Mouse (Mus musculus): Measurements from ENCODE around the gene Stip1.
"Not testable (repeated sequence)": the region's sequence is repeated elsewhere in the genome, so short reads cannot be mapped to it uniquely, and the experiment has no call there.

Gene Stip1

GRCm38 (mm10) chr19:7066034-7066827 lies 26.5 kb upstream of the Stip1 start:
- DNase-seq (ENCODE audit: low spot score in 2 of 2) = no peak

DNA sequence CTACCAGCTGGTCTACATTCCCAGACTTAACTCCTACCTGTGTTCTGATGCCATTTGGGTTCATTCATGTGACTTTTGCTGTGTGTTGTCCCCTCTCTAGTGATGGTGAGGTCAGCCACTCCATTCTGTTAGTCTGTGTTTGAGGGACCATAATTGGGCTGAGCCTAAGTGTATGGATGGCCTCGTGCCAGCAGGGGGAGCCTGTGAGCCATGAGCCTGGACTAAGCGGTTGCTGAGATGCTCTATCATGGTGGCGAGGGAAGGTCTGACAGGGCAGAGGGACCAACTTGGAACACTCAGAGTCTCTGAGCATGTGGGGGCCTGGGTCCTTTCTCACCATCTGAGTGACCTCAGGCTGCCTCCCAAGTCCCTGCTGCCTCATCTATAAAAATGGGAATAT lies 24.8 kb upstream of the Stip1 start:
- peak; percentile 71 to 76 for DNase-seq (ENCODE audit: low spot score in 2 of 2)

DNA sequence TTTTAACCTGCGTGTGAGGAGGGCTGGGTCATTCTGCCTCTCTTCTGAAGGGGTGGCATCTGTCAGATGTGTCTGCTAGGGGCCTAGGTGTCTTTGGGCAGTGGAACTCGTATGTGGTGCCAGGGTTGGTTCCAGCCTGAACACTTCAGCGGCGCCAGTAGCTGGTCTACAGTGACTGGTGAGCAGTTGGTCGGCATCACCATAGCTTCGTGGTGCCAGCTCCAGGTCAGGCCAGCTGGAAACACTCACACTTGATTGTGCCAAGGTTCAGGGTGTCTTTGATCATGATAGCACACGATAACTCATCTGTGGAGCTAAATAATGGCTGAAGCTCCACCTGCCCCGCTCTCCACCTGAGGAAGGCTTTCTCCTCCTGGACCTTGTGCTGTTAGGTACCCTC lies 23.1 kb upstream of the Stip1 start:
- DNase-seq (ENCODE audit: low spot score in 2 of 2) = no peak

- no peak for DNase-seq (ENCODE audit: low spot score in 2 of 2)
Observed at GRCm38 (mm10) chr19:7062110-7062509, 22.3 kb upstream of the Stip1 start.

DNA sequence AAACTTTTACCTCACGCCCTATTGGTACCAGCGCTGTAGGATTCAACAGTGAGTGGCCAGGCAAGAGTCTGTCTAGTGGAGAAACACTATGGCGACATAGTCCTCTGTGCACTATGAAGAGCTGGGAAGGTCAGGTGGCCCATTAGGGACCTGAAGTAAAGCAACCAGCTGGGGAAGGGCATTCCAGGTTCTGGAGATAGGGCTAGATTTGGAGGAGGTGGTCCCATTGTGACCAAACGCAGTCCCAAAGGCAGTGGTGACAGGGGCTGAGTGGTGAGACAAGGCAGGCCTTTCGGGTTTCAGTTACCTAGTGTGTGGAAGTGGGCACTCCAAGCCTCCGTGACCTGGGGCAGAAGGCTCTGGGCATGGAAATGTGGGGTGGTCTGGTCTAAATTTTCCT lies 18.8 kb upstream of the Stip1 start:
- no peak for DNase-seq (ENCODE audit: low spot score in 2 of 2)

DNA sequence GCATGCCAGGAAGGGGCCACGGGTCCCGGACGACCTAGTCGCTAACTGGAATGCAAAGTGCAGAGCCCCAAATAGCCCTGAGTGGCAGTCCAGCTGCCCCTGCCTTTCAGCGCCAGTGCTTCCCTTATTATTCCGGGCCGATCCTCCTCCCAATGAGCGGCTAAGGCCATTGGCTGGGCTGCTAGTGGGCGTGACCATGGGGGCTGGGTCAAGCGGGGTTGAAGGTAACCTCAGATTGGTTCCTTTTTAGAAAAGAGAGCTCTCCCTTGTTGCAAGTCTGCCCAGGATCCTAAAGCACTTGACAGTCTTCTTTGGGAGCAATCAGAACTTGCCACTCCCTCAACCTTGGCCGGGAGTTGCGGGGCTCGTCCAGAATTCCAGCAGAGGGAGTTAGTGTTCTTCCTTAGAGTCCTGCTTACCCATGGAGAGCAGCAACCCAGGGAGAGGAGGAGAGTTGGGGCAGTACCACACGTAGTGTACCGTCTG lies 18.0 kb upstream of the Stip1 start:
- DNase-seq (ENCODE audit: low spot score in 2 of 2) = peak; percentile 78 to 82

DNA sequence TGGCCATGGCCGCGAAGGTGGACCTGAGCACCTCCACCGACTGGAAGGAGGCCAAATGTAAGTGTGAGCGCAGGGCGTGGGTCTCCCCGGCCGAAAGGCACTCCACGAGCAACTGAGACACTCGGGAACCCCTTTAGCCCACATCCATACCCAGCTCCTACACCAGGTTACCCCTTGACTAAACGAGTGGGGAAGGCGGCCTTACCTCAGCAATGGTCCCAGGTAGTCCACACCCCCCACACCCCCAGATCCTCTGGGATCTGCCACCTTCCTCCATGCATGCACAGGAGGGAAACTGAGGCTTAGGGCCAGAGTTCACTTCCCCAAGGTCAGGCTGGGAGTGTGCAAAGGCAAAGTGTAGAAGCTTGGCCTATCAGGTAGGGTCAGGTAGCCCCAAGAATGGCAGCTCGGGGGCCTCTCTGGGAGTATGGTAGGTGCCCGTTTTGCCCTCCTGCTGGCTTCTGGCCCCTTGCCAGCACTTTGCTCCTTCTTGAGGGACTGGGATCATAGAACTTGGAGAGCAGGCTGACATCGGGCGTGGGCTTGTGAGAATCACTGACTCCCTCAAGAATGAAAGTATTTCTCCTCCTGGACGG lies 17.5 kb upstream of the Stip1 start:
- DNase-seq (ENCODE audit: low spot score in 2 of 2) = no peak

DNA sequence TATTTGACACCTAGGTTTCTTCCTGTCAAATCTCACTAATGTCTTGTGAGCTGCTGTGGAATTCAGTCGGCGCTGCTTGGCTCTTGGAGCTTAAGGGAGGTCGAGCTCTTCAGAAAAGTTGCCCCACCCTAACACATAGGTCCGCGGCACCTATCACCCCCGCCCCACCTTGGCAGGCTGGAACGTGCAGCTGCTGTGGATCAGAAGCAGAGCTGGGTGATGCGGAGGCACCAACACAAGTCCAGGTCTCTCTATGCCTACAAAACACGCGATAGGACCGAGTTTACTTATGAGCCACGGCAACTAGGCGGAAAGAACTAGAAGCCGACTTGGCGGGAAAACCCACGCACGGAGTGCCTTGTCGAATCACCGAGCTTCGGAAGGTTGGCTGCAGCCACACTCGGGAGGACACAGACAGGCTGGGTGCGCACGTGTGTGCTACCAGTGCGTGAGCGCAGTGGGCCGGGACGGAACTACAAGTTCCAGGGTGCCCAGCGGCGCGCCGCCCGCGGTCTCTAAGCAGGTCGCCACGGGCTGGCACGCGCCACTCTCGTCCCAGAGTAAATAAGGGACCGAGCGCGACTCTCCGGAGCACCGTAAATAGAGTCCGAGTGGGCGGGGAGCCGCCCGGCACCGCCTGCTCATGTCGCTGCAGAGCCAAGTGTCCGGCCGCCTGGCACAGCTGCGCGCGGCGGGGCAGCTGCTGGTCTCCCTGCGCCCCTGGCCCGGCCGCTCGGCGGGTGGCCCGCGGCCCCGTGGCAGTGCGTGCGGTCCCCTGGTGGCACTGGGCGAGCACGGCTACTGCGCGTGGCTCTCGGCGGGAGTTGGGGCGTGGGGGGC lies 16.7 kb upstream of the Stip1 start, which contains the start of gene Macrod1:
Macrod1 (plus strand) TSS at position 563 of the 840 bp plus-strand sequence.
- peak; percentile 71 to 80 for DNase-seq (ENCODE audit: low spot score in 2 of 2)

DNA sequence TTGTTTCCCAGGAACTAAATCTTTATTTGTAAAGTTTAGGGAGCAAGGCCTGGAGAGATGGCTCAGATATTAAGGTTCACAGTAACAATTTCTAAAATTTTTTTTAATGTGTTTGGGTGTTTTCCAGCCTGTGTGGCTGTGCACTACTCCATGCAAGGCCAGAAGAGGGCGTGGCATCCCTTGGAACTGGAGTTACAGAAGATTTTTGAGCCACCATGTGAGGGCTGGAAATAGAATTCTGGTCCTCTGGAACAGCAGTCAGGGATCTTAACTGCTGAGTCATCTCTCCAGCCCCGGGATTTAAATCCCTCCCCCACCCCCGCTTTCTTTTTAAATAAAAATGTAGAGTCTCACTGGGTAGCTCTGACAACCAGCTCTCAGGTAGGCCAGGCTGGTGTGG lies 15.4 kb upstream of the Stip1 start:
- peak in 1 of 2 experiments; percentile 34 for DNase-seq (ENCODE audit: low spot score in 2 of 2)

DNA sequence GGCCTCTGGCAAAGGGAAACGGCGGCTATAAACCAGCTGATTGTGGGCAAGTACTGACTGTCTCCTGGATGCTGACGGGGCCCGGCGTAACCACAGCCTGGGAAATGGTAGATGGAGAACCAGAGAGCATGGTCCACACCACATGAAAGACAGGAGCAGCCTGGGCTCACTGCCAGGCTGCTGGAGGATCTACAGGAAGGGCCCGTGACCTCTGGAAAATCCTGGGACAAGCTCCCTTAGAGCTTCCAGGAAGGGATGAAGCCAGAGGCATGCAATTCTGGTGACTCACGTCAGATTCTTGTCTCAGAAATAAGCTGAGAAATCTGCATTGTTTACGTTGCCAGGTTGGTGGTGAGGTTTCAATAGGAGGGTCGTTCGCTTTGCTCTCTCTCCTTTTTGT lies 15.0 kb upstream of the Stip1 start:
- DNase-seq (ENCODE audit: low spot score in 2 of 2) = no peak

DNA sequence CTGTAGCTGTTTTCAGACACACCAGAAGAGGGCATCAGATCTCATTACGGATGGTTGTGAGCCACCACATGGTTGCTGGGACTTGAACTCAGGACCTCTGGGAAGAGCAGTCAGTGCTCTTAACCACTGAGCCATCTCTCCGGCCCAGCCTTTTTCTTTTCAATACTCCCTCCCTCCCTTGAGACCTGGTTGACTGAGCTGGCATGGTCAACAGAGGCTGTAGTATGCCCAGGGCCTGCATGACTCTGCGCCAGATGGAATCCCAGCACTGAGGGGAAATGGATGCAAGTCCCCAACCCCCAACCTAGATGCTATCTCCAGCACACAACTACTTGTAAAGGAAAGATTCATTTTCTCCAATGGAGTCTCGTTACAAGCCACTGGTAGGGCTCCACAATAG lies 13.6 kb upstream of the Stip1 start:
- not testable (repeated sequence) for DNase-seq (ENCODE audit: low spot score in 2 of 2)

DNA sequence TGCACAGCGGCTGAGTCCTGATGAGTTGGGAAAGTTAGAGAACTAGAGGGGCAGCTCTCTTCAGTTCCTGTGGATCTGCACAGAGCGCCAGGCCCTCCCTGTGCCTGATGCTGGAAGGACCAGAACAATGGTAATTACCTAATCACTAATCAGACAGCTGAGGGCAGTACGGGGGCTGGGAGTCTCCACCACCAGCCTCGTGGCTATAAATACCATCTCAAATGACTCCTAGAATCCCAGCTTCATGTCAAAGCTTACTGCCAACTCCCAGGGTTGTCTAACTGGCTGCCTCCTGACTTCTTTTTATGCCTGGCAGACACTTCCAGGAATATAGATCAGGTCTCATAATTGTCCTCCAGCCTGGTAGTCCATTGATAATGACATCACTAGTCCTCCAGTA lies 4.9 kb upstream of the Stip1 start:
- DNase-seq (ENCODE audit: low spot score in 2 of 2) = no peak

DNA sequence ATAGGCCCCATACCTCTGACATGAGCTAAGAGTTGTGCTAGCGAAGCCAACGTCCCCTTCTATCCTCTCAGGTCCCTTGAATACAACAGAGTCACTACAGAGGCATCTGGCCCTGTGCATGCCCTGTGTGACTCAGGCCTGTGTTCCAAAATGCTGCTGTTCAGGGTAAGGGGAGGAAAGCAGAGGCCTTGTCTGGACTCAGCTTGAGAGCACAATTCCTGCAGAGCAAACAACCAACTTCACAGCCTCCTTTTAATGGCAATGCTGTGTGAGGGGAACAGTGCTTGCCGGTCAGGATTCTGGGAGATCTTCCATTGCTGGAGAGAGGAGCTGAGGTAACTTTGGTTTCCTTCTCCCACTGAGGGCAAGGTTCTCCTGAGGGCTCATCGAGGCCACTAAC lies 4.5 kb upstream of the Stip1 start:
- no peak for DNase-seq (ENCODE audit: low spot score in 2 of 2)

GRCm38 (mm10) chr19:7041171-7041570 lies 1.4 kb upstream of the Stip1 start:
- DNase-seq (ENCODE audit: low spot score in 2 of 2) = no peak

DNA sequence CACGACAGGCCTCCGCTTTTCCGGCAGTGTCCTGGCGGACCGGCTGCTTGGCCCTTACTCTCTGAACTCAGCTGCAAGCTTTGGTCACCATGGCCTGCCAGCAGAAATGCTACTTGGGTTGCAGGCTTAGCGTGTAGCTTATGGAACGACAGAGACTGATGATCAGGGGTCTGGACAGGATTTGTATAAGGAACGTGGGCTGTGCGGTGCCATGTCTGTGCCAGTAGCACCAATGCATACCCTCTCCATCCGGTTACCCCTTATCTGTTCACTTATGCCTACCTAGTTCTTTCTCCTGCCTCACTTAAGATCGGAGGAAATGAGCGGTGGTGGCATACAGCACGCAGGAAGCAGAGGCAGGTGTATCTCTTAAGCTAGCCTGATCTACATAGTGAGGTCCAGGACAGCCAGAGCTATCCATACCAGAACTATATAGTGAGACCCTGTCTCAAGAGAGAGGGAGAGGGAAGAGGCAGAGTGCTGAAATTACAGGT lies 917 bp upstream of the Stip1 start:
- no peak for DNase-seq (ENCODE audit: low spot score in 2 of 2)

GRCm38 (mm10) chr19:7039088-7039720 lies 563 bp downstream of the Stip1 start:
- DNase-seq (ENCODE audit: low spot score in 2 of 2) = no peak

GRCm38 (mm10) chr19:7034006-7034405 lies 5.8 kb downstream of the Stip1 start:
- DNase-seq (ENCODE audit: low spot score in 2 of 2) = no peak

GRCm38 (mm10) chr19:7029531-7029930 lies 10.2 kb downstream of the Stip1 start:
- DNase-seq (ENCODE audit: low spot score in 2 of 2) = no peak

GRCm38 (mm10) chr19:7020224-7020641 lies 19.5 kb downstream of the Stip1 start:
- DNase-seq (ENCODE audit: low spot score in 2 of 2) = peak in 1 of 2 experiments; percentile 52

GRCm38 (mm10) chr19:7019191-7019590 lies 20.6 kb downstream of the Stip1 start, which contains the start of gene Fermt3:
TSS of gene Fermt3 (minus strand) at chr19:7019469.
- DNase-seq (ENCODE audit: low spot score in 2 of 2) = no peak

- no peak for DNase-seq (ENCODE audit: low spot score in 2 of 2)
Observed at GRCm38 (mm10) chr19:7018546-7018945, 21.2 kb downstream of the Stip1 start.
